Mouse (Mus musculus): ENCODE results near the gene Chkb.

- no peak for TF ChIP-seq CTCF (IDR thresholded peaks at IDR 0.05; ENCODE audit: extremely low read depth, insufficient read length, insufficient replicate concordance, low read depth, low read length)
- TF ChIP-seq POLR2A (IDR thresholded peaks at IDR 0.05; ENCODE audit: low read depth, low read length): no peak
These were observed 30.6 kb upstream of the Chkb start for GRCm38 (mm10) chr15:89460298-89460697.

Data from small intestine, adult 2 months (tissue).